In genomic region chr11:44211871-44212441, GRCm38 (mm10) we compare ENCODE assay signal across 9 mouse cellular contexts.
DNase-seq lines count a peak whose midpoint lies in the region; ATAC-seq and TF ChIP-seq lines count a peak whose summit lies in the region.
"Had no signal": no experiment of that assay in that cellular context is flagged by ENCODE, and none has a peak within 500 bp of the region (broad histone marks: within the 10 kb centered on the region; RNA-seq: fewer than 3 reads in every experiment).

No protein-coding gene starts in this region.

- H3K9me3 ChIP-seq in hindbrain, embryonic 10.5 days = no peaks in the 10 kb centered on the region
- no peaks in the 10 kb centered on the region for H3K9me3 ChIP-seq in hindbrain, embryonic 16.5 days (ENCODE audit: control insufficient read depth, low read length)
- H3K9me3 ChIP-seq in embryonic facial prominence, embryonic 10.5 days = no peaks in the 10 kb centered on the region
- H3K9me3 ChIP-seq in hindbrain, embryonic 13.5 days = no peaks in the 10 kb centered on the region
- H3K9me3 ChIP-seq in midbrain, postnatal 0 days (ENCODE audit: low read length) = no peaks in the 10 kb centered on the region
- H3K9me3 ChIP-seq: limb, embryonic 13.5 days had no signal

- H3K4me2 ChIP-seq in hindbrain, embryonic 16.5 days (ENCODE audit: low read length) = no peak overlapping the region
- no peak overlapping the region for H3K4me2 ChIP-seq in hindbrain, embryonic 13.5 days
- no peak overlapping the region for H3K4me2 ChIP-seq in midbrain, postnatal 0 days (ENCODE audit: low read depth, low read length, poor library complexity, severe bottlenecking)
- H3K4me2 ChIP-seq: limb, embryonic 13.5 days had no signal

- 58% methylated on average over 9 of the region's 9 CpGs for WGBS in hindbrain, embryonic 10.5 days
- 63% methylated on average over 9 of the region's 9 CpGs for WGBS in hindbrain, embryonic 16.5 days
- 58% methylated on average over 9 of the region's 9 CpGs for whole genome bisulfite sequencing in embryonic facial prominence, embryonic 10.5 days
- 56% methylated on average over 9 of the region's 9 CpGs for WGBS in hindbrain, embryonic 13.5 days
- WGBS in midbrain, postnatal 0 days = 58% methylated on average over 9 of the region's 9 CpGs

- no peaks in the 10 kb centered on the region for H3K27me3 ChIP-seq in hindbrain, embryonic 10.5 days (ENCODE audit: insufficient read depth, poor library complexity, severe bottlenecking)
- no peaks in the 10 kb centered on the region for H3K27me3 ChIP-seq in hindbrain, embryonic 16.5 days (replicated peaks; ENCODE audit: control insufficient read depth, insufficient read depth, low read length)
- H3K27me3 ChIP-seq in embryonic facial prominence, embryonic 10.5 days (replicated peaks; ENCODE audit: low read depth, poor library complexity, severe bottlenecking) = no peaks in the 10 kb centered on the region
- H3K27me3 ChIP-seq in hindbrain, embryonic 13.5 days = no peaks in the 10 kb centered on the region
- no peaks in the 10 kb centered on the region for H3K27me3 ChIP-seq in midbrain, postnatal 0 days (ENCODE audit: insufficient read depth, low read length)
- H3K27me3 ChIP-seq: limb, embryonic 13.5 days had no signal

- H3K27ac ChIP-seq in hindbrain, embryonic 10.5 days = no peak overlapping the region
- no peak overlapping the region for H3K27ac ChIP-seq in hindbrain, embryonic 16.5 days (ENCODE audit: low read depth, low read length)
- no peak overlapping the region for H3K27ac ChIP-seq in embryonic facial prominence, embryonic 10.5 days (replicated peaks)
- H3K27ac ChIP-seq in hindbrain, embryonic 13.5 days = no peak overlapping the region
- no peak overlapping the region for H3K27ac ChIP-seq in midbrain, postnatal 0 days (ENCODE audit: low read depth, low read length)
- H3K27ac ChIP-seq: limb, embryonic 13.5 days had no signal

- no peak overlapping the region for H3K4me3 ChIP-seq in hindbrain, embryonic 10.5 days
- H3K4me3 ChIP-seq in hindbrain, embryonic 16.5 days (ENCODE audit: low read length) = no peak overlapping the region
- no peak overlapping the region for H3K4me3 ChIP-seq in embryonic facial prominence, embryonic 10.5 days
- no peak overlapping the region for H3K4me3 ChIP-seq in hindbrain, embryonic 13.5 days
- H3K4me3 ChIP-seq in midbrain, postnatal 0 days (ENCODE audit: low read depth, low read length) = no peak overlapping the region
- H3K4me3 ChIP-seq: limb, embryonic 13.5 days had no signal

- DNase-seq in hindbrain, embryonic 10.5 days (ENCODE audit: low spot score) = peak; percentile 51
- peak; percentile 49 to 83 for DNase-seq in adrenal gland, adult (ENCODE audit: inconsistent age in 2 of 2, low spot score in 1 of 2)
- peak; percentile 46 for DNase-seq in embryonic facial prominence, embryonic 10.5 days (ENCODE audit: low spot score)
- DNase-seq in left cerebral cortex, postnatal 10 days (ENCODE audit: extremely low spot score in 1 of 2, low spot score in 2 of 2) = peak; percentile 16 to 39
- DNase-seq in midbrain, postnatal 0 days (ENCODE audit: low spot score) = peak; percentile 78
- peak; percentile 29 for DNase-seq in thymus, postnatal 25 days

- no peak for ATAC-seq in hindbrain, embryonic 16.5 days
- peak; percentile 49; the same call in 1 of the 2 replicates for ATAC-seq in hindbrain, embryonic 13.5 days (ENCODE audit: low FRiP score)
- ATAC-seq in midbrain, postnatal 0 days (ENCODE audit: low FRiP score) = no peak

- peak; percentile 71 for TF ChIP-seq CTCF in midbrain, postnatal 0 days (IDR thresholded peaks at IDR 0.05)

- intact Hi-C loops in left cerebral cortex, postnatal 10 days (cut with DNase I) = no loop called here

- H3K4me1 ChIP-seq in hindbrain, embryonic 10.5 days (replicated peaks) = no peaks in the 10 kb centered on the region
- H3K4me1 ChIP-seq in hindbrain, embryonic 16.5 days (ENCODE audit: control insufficient read depth, insufficient read depth, low read depth, low read length) = no peaks in the 10 kb centered on the region
- no peaks in the 10 kb centered on the region for H3K4me1 ChIP-seq in embryonic facial prominence, embryonic 10.5 days
- no peaks in the 10 kb centered on the region for H3K4me1 ChIP-seq in hindbrain, embryonic 13.5 days (replicated peaks)
- no peaks in the 10 kb centered on the region for H3K4me1 ChIP-seq in midbrain, postnatal 0 days (ENCODE audit: insufficient read depth, low read length)
- H3K4me1 ChIP-seq: limb, embryonic 13.5 days had no signal

- H3K9ac ChIP-seq in hindbrain, embryonic 16.5 days (ENCODE audit: low read depth, low read length) = no peak overlapping the region
- no peak overlapping the region for H3K9ac ChIP-seq in hindbrain, embryonic 13.5 days
- H3K9ac ChIP-seq in midbrain, postnatal 0 days (replicated peaks; ENCODE audit: low read length, poor library complexity, severe bottlenecking) = no peak overlapping the region
- H3K9ac ChIP-seq: limb, embryonic 13.5 days had no signal

- no peaks in the 10 kb centered on the region for H3K36me3 ChIP-seq in hindbrain, embryonic 10.5 days
- H3K36me3 ChIP-seq in hindbrain, embryonic 16.5 days (ENCODE audit: control insufficient read depth, insufficient read depth, low read length) = no peaks in the 10 kb centered on the region
- no peaks in the 10 kb centered on the region for H3K36me3 ChIP-seq in embryonic facial prominence, embryonic 10.5 days (replicated peaks)
- no peaks in the 10 kb centered on the region for H3K36me3 ChIP-seq in hindbrain, embryonic 13.5 days
- H3K36me3 ChIP-seq in midbrain, postnatal 0 days (ENCODE audit: insufficient read depth, low read length) = no peaks in the 10 kb centered on the region
- H3K36me3 ChIP-seq: limb, embryonic 13.5 days had no signal

Comparison
In these comparisons a context has a peak if more than half of its experiments do, and no peak if none do; other contexts are left out.
1. DNase-seq: peak in every context shown above with its lines; median percentile 78 in midbrain, postnatal 0 days; 66 in adrenal gland, adult; 51 in hindbrain, embryonic 10.5 days; 46 in embryonic facial prominence, embryonic 10.5 days; 29 in thymus, postnatal 25 days; 28 in left cerebral cortex, postnatal 10 days.